10 mouse cellular contexts compared by ENCODE assay signal in the genomic region with DNA sequence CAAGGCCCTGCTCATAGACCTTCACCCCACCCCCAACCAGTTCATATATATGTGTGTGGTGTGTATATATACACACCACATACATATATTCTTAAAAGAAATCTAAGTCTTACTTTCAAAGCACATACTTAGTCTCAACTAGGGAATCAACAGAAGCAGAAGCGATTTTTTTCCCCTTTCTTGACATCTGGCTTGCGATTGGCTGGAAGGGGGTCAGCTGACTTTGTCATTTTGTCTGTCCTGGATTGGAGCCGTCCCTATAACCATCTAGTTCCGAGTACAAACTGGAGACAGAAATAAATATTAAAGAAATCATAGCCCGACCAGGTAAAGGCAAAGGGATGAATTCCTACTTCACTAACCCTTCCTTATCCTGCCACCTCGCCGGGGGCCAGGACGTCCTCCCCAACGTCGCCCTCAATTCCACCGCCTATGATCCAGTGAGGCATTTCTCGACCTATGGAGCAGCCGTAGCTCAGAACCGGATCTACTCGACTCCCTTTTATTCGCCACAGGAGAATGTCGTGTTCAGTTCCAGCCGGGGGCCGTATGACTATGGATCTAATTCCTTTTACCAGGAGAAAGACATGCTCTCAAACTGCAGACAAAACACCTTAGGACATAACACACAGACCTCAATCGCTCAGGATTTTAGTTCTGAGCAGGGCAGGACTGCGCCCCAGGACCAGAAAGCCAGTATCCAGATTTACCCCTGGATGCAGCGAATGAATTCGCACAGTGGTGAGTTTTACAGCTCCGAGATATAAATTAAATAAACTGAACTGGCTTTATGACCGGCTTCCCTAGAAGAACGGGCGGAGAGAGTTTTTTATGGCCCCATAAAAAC. TPM values are rescaled to one million over a fixed set of nuclear protein-coding genes. Genes with fewer than 3 reads are reported as not detected.
A peak's percentile ranks its signal among the peaks of the same experiment; 100 is the strongest.
DNase-seq lines count a peak whose midpoint lies in the region; ATAC-seq and TF ChIP-seq lines count a peak whose summit lies in the region.
"Had no signal": no experiment of that assay in that cellular context is flagged by ENCODE, and none has a peak within 500 bp of the region (broad histone marks: within the 10 kb centered on the region; RNA-seq: fewer than 3 reads in every experiment).

No protein-coding gene starts in this region.

- H3K27me3 ChIP-seq in testis, adult 2 months (ENCODE audit: control insufficient read depth, insufficient read depth, low read length), result peaks cover 13% of the 10 kb centered on the region
- H3K27me3 ChIP-seq in limb, embryonic 12.5 days, result peaks cover 94% of the 10 kb centered on the region

- no peak for TF ChIP-seq CTCF in testis, adult 2 months (IDR thresholded peaks at IDR 0.05; ENCODE audit: control insufficient read depth, insufficient read depth, insufficient replicate concordance, low read depth, low read length)
- TF ChIP-seq CTCF in embryonic fibroblast, embryonic 13.5 days (IDR thresholded peaks at IDR 0.05; ENCODE audit: borderline replicate concordance, insufficient read depth, low read length), result no peak

- peak overlapping the region; percentile 53 for H3K4me3 ChIP-seq in testis, adult 2 months (ENCODE audit: control insufficient read depth, low read depth, low read length)
- peak overlapping the region; percentile 56 for H3K4me3 ChIP-seq in embryonic fibroblast, embryonic 13.5 days (ENCODE audit: insufficient read depth, low read length)
- peak overlapping the region; percentile 29 for H3K4me3 ChIP-seq in limb, embryonic 12.5 days (replicated peaks)

- no peaks in the 10 kb centered on the region for H3K9me3 ChIP-seq in limb, embryonic 12.5 days

- H3K36me3 ChIP-seq in testis, adult 2 months (ENCODE audit: control insufficient read depth, insufficient read depth, low read length), result no peaks in the 10 kb centered on the region
- H3K36me3 ChIP-seq in limb, embryonic 12.5 days, result no peaks in the 10 kb centered on the region

- TF ChIP-seq POLR2A in testis, adult 2 months (IDR thresholded peaks at IDR 0.05; ENCODE audit: control insufficient read depth, low read depth, low read length), result no peak
- TF ChIP-seq POLR2A in embryonic fibroblast, embryonic 13.5 days (IDR thresholded peaks at IDR 0.05; ENCODE audit: low read depth, low read length), result peak; percentile 46; the same call in 1 of the 2 replicates

- WGBS in limb, embryonic 12.5 days, result 1% methylated on average over 27 of the region's 27 CpGs

- H3K9ac ChIP-seq in limb, embryonic 12.5 days (replicated peaks), result peak overlapping the region; percentile 44; the same call in 1 of the 2 replicates

- peak overlapping the region; percentile 46 for H3K4me2 ChIP-seq in limb, embryonic 12.5 days

- DNase-seq in testis, postnatal 10 days (ENCODE audit: low spot score), result no peak
- DNase-seq in layer of hippocampus, postnatal 36 days, result no peak
- no peak for DNase-seq in cerebellum, adult 9-11 months
- DNase-seq: cerebellum, adult 2 months; spleen, adult 18-20 months had no signal

- ATAC-seq in limb, embryonic 12.5 days (ENCODE audit: insufficient number of reproducible peaks, insufficient read depth, low FRiP score, low TSS enrichment, low read depth), result no peak
- ATAC-seq in megakaryocyte, adult 5-6 weeks (ENCODE audit: poor library complexity, severe bottlenecking), result no peak
- ATAC-seq: lung, postnatal 0 days had no signal

- H3K27ac ChIP-seq in testis, adult 2 months (ENCODE audit: control insufficient read depth, insufficient read depth, low read depth, low read length), result no peak overlapping the region
- peak overlapping the region; percentile 99 for H3K27ac ChIP-seq in embryonic fibroblast, embryonic 13.5 days (ENCODE audit: insufficient read depth, low read length)
- peak overlapping the region; percentile 53 for H3K27ac ChIP-seq in limb, embryonic 12.5 days

- peaks cover 27% of the 10 kb centered on the region for H3K4me1 ChIP-seq in testis, adult 2 months (ENCODE audit: control insufficient read depth, insufficient read depth, low read length)
- H3K4me1 ChIP-seq in embryonic fibroblast, embryonic 13.5 days (ENCODE audit: control insufficient read depth, insufficient read depth, low read length), result no peaks in the 10 kb centered on the region; the same call in 1 of the 2 replicates
- peaks cover 65% of the 10 kb centered on the region for H3K4me1 ChIP-seq in limb, embryonic 12.5 days (replicated peaks)

RNA-seq across cellular contexts. Expression of a gene that starts 9.2 kb away (rescaled TPM):
- 0.33 and 0.36 TPM in 2 replicates for polyA plus RNA-seq in testis, adult 2 months (2012; rRNA removed)
- polyA plus RNA-seq in embryonic fibroblast, embryonic 13.5 days (2011; ENCODE audit: insufficient read length, low read depth, missing spikeins), result 12.5 and 12.6 TPM in 2 replicates
- polyA plus RNA-seq in limb, embryonic 12.5 days (2016; fragmentation: Nextera tagmentation; extraction: Ambion mirVana), result 3.8 and 6.7 TPM in 2 replicates
- total RNA-seq in megakaryocyte, adult 5-6 weeks (2015), result not detected in 2 replicates
- not detected in 2 replicates for total RNA-seq in megakaryocyte, adult 5-6 weeks (2017)
- total RNA-seq in layer of hippocampus, postnatal 36 days (2021), result not detected

RNA-seq across cellular contexts. Expression of a gene that starts 11.4 kb away (rescaled TPM):
- polyA plus RNA-seq in testis, adult 2 months (2012; rRNA removed), result 1.0 and 1.1 TPM in 2 replicates
- polyA plus RNA-seq in embryonic fibroblast, embryonic 13.5 days (2011; ENCODE audit: insufficient read length, low read depth, missing spikeins), result 42.6 and 61.8 TPM in 2 replicates
- polyA plus RNA-seq in limb, embryonic 12.5 days (2016; fragmentation: Nextera tagmentation; extraction: Ambion mirVana), result 3.9 and 4.4 TPM in 2 replicates
- total RNA-seq in megakaryocyte, adult 5-6 weeks (2015), result not detected in 2 replicates
- not detected in 2 replicates for total RNA-seq in megakaryocyte, adult 5-6 weeks (2017)
- total RNA-seq in layer of hippocampus, postnatal 36 days (2021), result not detected
- polyA plus RNA-seq: lung, postnatal 0 days had no signal

RNA-seq across cellular contexts. Expression of a gene that starts 19.1 kb away (rescaled TPM):
- 0.15 and 0.34 TPM in 2 replicates for polyA plus RNA-seq in testis, adult 2 months (2012; rRNA removed)
- 28.5 and 45.5 TPM in 2 replicates for polyA plus RNA-seq in embryonic fibroblast, embryonic 13.5 days (2011; ENCODE audit: insufficient read length, low read depth, missing spikeins)
- polyA plus RNA-seq in limb, embryonic 12.5 days (2016; fragmentation: Nextera tagmentation; extraction: Ambion mirVana), result 3.9 and 4.0 TPM in 2 replicates
- not detected in 2 replicates for total RNA-seq in megakaryocyte, adult 5-6 weeks (2015)
- total RNA-seq in megakaryocyte, adult 5-6 weeks (2017), result not detected in 2 replicates
- total RNA-seq in layer of hippocampus, postnatal 36 days (2021), result not detected
- polyA plus RNA-seq: cerebellum, adult 2 months; lung, postnatal 0 days had no signal

RNA-seq across cellular contexts. Expression of a gene that starts 33.2 kb away (rescaled TPM):
- polyA plus RNA-seq in testis, adult 2 months (2012; rRNA removed), result 2.1 and 2.6 TPM in 2 replicates
- polyA plus RNA-seq in embryonic fibroblast, embryonic 13.5 days (2011; ENCODE audit: insufficient read length, low read depth, missing spikeins), result 4.9 and 6.2 TPM in 2 replicates
- 3.6 TPM in 2 replicates for polyA plus RNA-seq in limb, embryonic 12.5 days (2016; fragmentation: Nextera tagmentation; extraction: Ambion mirVana)
- not detected in 2 replicates for total RNA-seq in megakaryocyte, adult 5-6 weeks (2015)
- total RNA-seq in megakaryocyte, adult 5-6 weeks (2017), result not detected in 2 replicates
- not detected for total RNA-seq in layer of hippocampus, postnatal 36 days (2021)
- polyA plus RNA-seq: cerebellum, adult 2 months; lung, postnatal 0 days had no signal

RNA-seq across cellular contexts. Expression of a gene that starts 42.2 kb away (rescaled TPM):
- polyA plus RNA-seq in testis, adult 2 months (2012; rRNA removed), result 0.53 and 0.66 TPM in 2 replicates
- polyA plus RNA-seq in embryonic fibroblast, embryonic 13.5 days (2011; ENCODE audit: insufficient read length, low read depth, missing spikeins), result 7.6 and 11.0 TPM in 2 replicates
- polyA plus RNA-seq in limb, embryonic 12.5 days (2016; fragmentation: Nextera tagmentation; extraction: Ambion mirVana), result 6.3 and 12.2 TPM in 2 replicates
- not detected in 2 replicates for total RNA-seq in megakaryocyte, adult 5-6 weeks (2015)
- total RNA-seq in megakaryocyte, adult 5-6 weeks (2017), result not detected in 2 replicates
- total RNA-seq in layer of hippocampus, postnatal 36 days (2021), result not detected
- polyA plus RNA-seq: lung, postnatal 0 days had no signal
